Mouse (Mus musculus): ENCODE data around the gene Adgrl1. TPM values are rescaled to one million over a fixed set of nuclear protein-coding genes. Genes with fewer than 3 reads are reported as not detected.

Adgrl1 gene
- polyA plus RNA-seq, 1 experiment from 2014 or later, result 41.5 TPM

GRCm38 (mm10) chr8:83937645-83938044 lies 37.7 kb downstream of the Adgrl1 start:
- Histone ChIP-seq H3K9ac (no peak overlapping the region), H3K4me1 (no peaks in the 10 kb centered on the region), H3K4me3 (no peak overlapping the region), H3K9me3 (replicated peaks) (no peaks in the 10 kb centered on the region), H3K4me2 (replicated peaks) (no peak overlapping the region), H3K27me3 (no peaks in the 10 kb centered on the region), H3K27ac (no peak overlapping the region), H3K36me3 (peaks cover 73% of the 10 kb centered on the region)
- ATAC-seq (ENCODE audit: low FRiP score), result no peak
- WGBS, result 83% methylated on average over 7 of the region's 7 CpGs

- ATAC-seq (ENCODE audit: low FRiP score), result no peak
- H3K36me3 ChIP-seq, result peaks cover 66% of the 10 kb centered on the region
- H3K4me3 ChIP-seq, result no peak overlapping the region
- no peak overlapping the region for H3K27ac ChIP-seq
- no peaks in the 10 kb centered on the region for H3K27me3 ChIP-seq
- H3K9me3 ChIP-seq (replicated peaks), result no peaks in the 10 kb centered on the region
- H3K4me1 ChIP-seq, result no peaks in the 10 kb centered on the region
- no peak overlapping the region for H3K9ac ChIP-seq
- H3K4me2 ChIP-seq (replicated peaks), result no peak overlapping the region
- 94% methylated on average over 15 of the region's 15 CpGs for WGBS
Measured at GRCm38 (mm10) chr8:83938330-83938729, 38.4 kb downstream of the Adgrl1 start.

- Histone ChIP-seq H3K9me3 (replicated peaks) (no peaks in the 10 kb centered on the region), H3K27ac (no peak overlapping the region), H3K36me3 (peaks cover 37% of the 10 kb centered on the region), H3K27me3 (no peaks in the 10 kb centered on the region), H3K4me2 (replicated peaks) (no peak overlapping the region), H3K4me1 (no peaks in the 10 kb centered on the region), H3K9ac (no peak overlapping the region), H3K4me3 (no peak overlapping the region)
- 72% methylated on average over 6 of the region's 6 CpGs for WGBS
- ATAC-seq (ENCODE audit: low FRiP score), result no peak
Measured at GRCm38 (mm10) chr8:83941066-83941677, 41.3 kb downstream of the Adgrl1 start.

- Histone ChIP-seq H3K4me2 (replicated peaks) (no peak overlapping the region), H3K27me3 (no peaks in the 10 kb centered on the region), H3K4me1 (no peaks in the 10 kb centered on the region), H3K36me3 (peaks cover 25% of the 10 kb centered on the region), H3K9ac (no peak overlapping the region), H3K27ac (no peak overlapping the region), H3K4me3 (no peak overlapping the region), H3K9me3 (replicated peaks) (no peaks in the 10 kb centered on the region)
- no peak for ATAC-seq (ENCODE audit: low FRiP score)
- 89% methylated on average over 1 of the region's 1 CpGs for whole genome bisulfite sequencing
Measured at GRCm38 (mm10) chr8:83942446-83942845, 42.5 kb downstream of the Adgrl1 start.

GRCm38 (mm10) chr8:83945540-83945939 lies 45.6 kb downstream of the Adgrl1 start:
- H3K4me1 ChIP-seq, result no peaks in the 10 kb centered on the region
- no peaks in the 10 kb centered on the region for H3K9me3 ChIP-seq (replicated peaks)
- no peak overlapping the region for H3K4me3 ChIP-seq
- H3K27me3 ChIP-seq, result no peaks in the 10 kb centered on the region
- no peak overlapping the region for H3K27ac ChIP-seq
- no peaks in the 10 kb centered on the region for H3K36me3 ChIP-seq
- no peak overlapping the region for H3K4me2 ChIP-seq (replicated peaks)
- WGBS, result 79% methylated on average over 3 of the region's 3 CpGs
- no peak overlapping the region for H3K9ac ChIP-seq
- no peak for ATAC-seq (ENCODE audit: low FRiP score)

- Histone ChIP-seq H3K36me3 (no peaks in the 10 kb centered on the region), H3K27me3 (no peaks in the 10 kb centered on the region), H3K4me3 (peak overlapping the region; percentile 50), H3K4me1 (peaks cover 16% of the 10 kb centered on the region), H3K9ac (peak overlapping the region; percentile 33), H3K27ac (peak overlapping the region; percentile 50; the same call in 1 of the 2 replicates), H3K9me3 (replicated peaks) (no peaks in the 10 kb centered on the region), H3K4me2 (replicated peaks) (peak overlapping the region; percentile 92)
- ATAC-seq (ENCODE audit: low FRiP score), result no peak
- WGBS, result under 1% methylated on average over 14 of the region's 14 CpGs
Measured at GRCm38 (mm10) chr8:83954749-83955105, 54.8 kb downstream of the Adgrl1 start.

GRCm38 (mm10) chr8:83955106-83955957 lies 55.4 kb downstream of the Adgrl1 start, which contains the start of the genes Gm10644 and Asf1b:
TSS of gene Gm10644 (minus strand) at chr8:83955205.
TSS of gene Asf1b (plus strand) at chr8:83955507.
- peak within 1 kb of the TSS; percentile 51 for H3K9ac ChIP-seq
- ATAC-seq (ENCODE audit: low FRiP score), result peak; percentile 99
- H3K36me3 ChIP-seq, result no peaks in the 10 kb centered on the region
- H3K4me1 ChIP-seq, result peaks cover 16% of the 10 kb centered on the region
- no peaks in the 10 kb centered on the region for H3K27me3 ChIP-seq
- peak within 1 kb of the TSS; percentile 92 for H3K4me2 ChIP-seq (replicated peaks)
- WGBS, result under 1% methylated on average over 73 of the region's 75 CpGs
- peak within 1 kb of the TSS; percentile 50; the same call in 1 of the 2 replicates for H3K27ac ChIP-seq
- H3K4me3 ChIP-seq, result peak within 1 kb of the TSS; percentile 50
- H3K9me3 ChIP-seq (replicated peaks), result no peaks in the 10 kb centered on the region

- ATAC-seq (ENCODE audit: low FRiP score), result no peak
- H3K27me3 ChIP-seq, result no peaks in the 10 kb centered on the region
- H3K4me2 ChIP-seq (replicated peaks), result peak overlapping the region; percentile 92
- H3K36me3 ChIP-seq, result no peaks in the 10 kb centered on the region
- H3K4me3 ChIP-seq, result peak overlapping the region; percentile 50
- H3K4me1 ChIP-seq, result peaks cover 16% of the 10 kb centered on the region
- peak overlapping the region; percentile 51 for H3K9ac ChIP-seq
- 3% methylated on average over 15 of the region's 15 CpGs for WGBS
- no peaks in the 10 kb centered on the region for H3K9me3 ChIP-seq (replicated peaks)
- no peak overlapping the region for H3K27ac ChIP-seq
Measured at GRCm38 (mm10) chr8:83955958-83956218, 56.0 kb downstream of the Adgrl1 start.

GRCm38 (mm10) chr8:83956789-83957188 lies 56.9 kb downstream of the Adgrl1 start:
- Histone ChIP-seq H3K36me3 (no peaks in the 10 kb centered on the region), H3K4me1 (peaks cover 16% of the 10 kb centered on the region), H3K27me3 (no peaks in the 10 kb centered on the region), H3K4me2 (replicated peaks) (peak overlapping the region; percentile 92), H3K27ac (no peak overlapping the region), H3K4me3 (peak overlapping the region; percentile 50), H3K9me3 (replicated peaks) (no peaks in the 10 kb centered on the region), H3K9ac (no peak overlapping the region)
- 15% methylated on average over 1 of the region's 1 CpGs for WGBS
- ATAC-seq (ENCODE audit: low FRiP score), result no peak

- H3K4me1 ChIP-seq, result no peaks in the 10 kb centered on the region
- no peaks in the 10 kb centered on the region for H3K27me3 ChIP-seq
- H3K36me3 ChIP-seq, result peaks cover 21% of the 10 kb centered on the region
- WGBS, result 93% methylated on average over 5 of the region's 5 CpGs
- no peak for ATAC-seq (ENCODE audit: low FRiP score)
- no peak overlapping the region for H3K9ac ChIP-seq
- H3K9me3 ChIP-seq (replicated peaks), result no peaks in the 10 kb centered on the region
- H3K4me3 ChIP-seq, result no peak overlapping the region
- no peak overlapping the region for H3K4me2 ChIP-seq (replicated peaks)
- H3K27ac ChIP-seq, result no peak overlapping the region
Measured at GRCm38 (mm10) chr8:83964015-83964765, 64.3 kb downstream of the Adgrl1 start.

- no peak for ATAC-seq (ENCODE audit: low FRiP score)
- no peaks in the 10 kb centered on the region for H3K9me3 ChIP-seq (replicated peaks)
- no peak overlapping the region for H3K9ac ChIP-seq
- H3K4me1 ChIP-seq, result peaks cover 6% of the 10 kb centered on the region
- H3K4me2 ChIP-seq (replicated peaks), result no peak overlapping the region
- H3K27me3 ChIP-seq, result no peaks in the 10 kb centered on the region
- 97% methylated on average over 7 of the region's 7 CpGs for WGBS
- peaks cover 22% of the 10 kb centered on the region for H3K36me3 ChIP-seq
- no peak overlapping the region for H3K27ac ChIP-seq
- H3K4me3 ChIP-seq, result no peak overlapping the region
Measured at GRCm38 (mm10) chr8:83967701-83968100, 67.8 kb downstream of the Adgrl1 start.

GRCm38 (mm10) chr8:83971121-83971520 lies 71.2 kb downstream of the Adgrl1 start:
- Histone ChIP-seq H3K4me2 (replicated peaks) (no peak overlapping the region), H3K9me3 (replicated peaks) (no peaks in the 10 kb centered on the region)
- 93% methylated on average over 4 of the region's 4 CpGs for WGBS

More at GRCm38 (mm10) chr8:83971121-83971520, 71.2 kb downstream of the Adgrl1 start:
- peaks cover 22% of the 10 kb centered on the region for H3K36me3 ChIP-seq
- ATAC-seq (ENCODE audit: low FRiP score), result no peak
- H3K4me3 ChIP-seq, result no peak overlapping the region
- no peaks in the 10 kb centered on the region for H3K27me3 ChIP-seq
- no peak overlapping the region for H3K9ac ChIP-seq
- H3K27ac ChIP-seq, result no peak overlapping the region
- H3K4me1 ChIP-seq, result peaks cover 21% of the 10 kb centered on the region

All from hindbrain, embryonic 12.5 days (tissue).